In genomic region chr12:13602414-13602813, GRCm38 (mm10) we compare ENCODE assay signal across 9 mouse cellular contexts.
DNase-seq lines count a peak whose midpoint lies in the region; ATAC-seq and TF ChIP-seq lines count a peak whose summit lies in the region.
"Had no signal": no experiment of that assay in that cellular context is flagged by ENCODE, and none has a peak within 500 bp of the region (broad histone marks: within the 10 kb centered on the region; RNA-seq: fewer than 3 reads in every experiment).

No protein-coding gene starts in this region.

- H3K4me1 ChIP-seq in kidney, postnatal 0 days (replicated peaks; ENCODE audit: insufficient read depth, low read length): no peaks in the 10 kb centered on the region; the same call in 1 of the 2 replicates
- H3K4me1 ChIP-seq in ES-E14 (ENCODE audit: control insufficient read depth in 2 of 2, insufficient read depth in 2 of 2, low read length in 2 of 2, poor library complexity in 1 of 2): no peaks in the 10 kb centered on the region
- H3K4me1 ChIP-seq in limb, embryonic 14.5 days (ENCODE audit: control insufficient read depth, insufficient read depth, low read length): peaks cover 9% of the 10 kb centered on the region
- H3K4me1 ChIP-seq: megakaryocyte, embryonic 14.5 days had no signal

- no peak overlapping the region for H3K4me2 ChIP-seq in kidney, postnatal 0 days (ENCODE audit: low read length)
- no peak overlapping the region for H3K4me2 ChIP-seq in limb, embryonic 14.5 days (replicated peaks; ENCODE audit: low read depth, low read length, severe bottlenecking)

- peak; percentile 65 for TF ChIP-seq CTCF in kidney, postnatal 0 days (IDR thresholded peaks at IDR 0.05; ENCODE audit: low read depth)
- peak; percentile 53; the same call in 1 of the 2 replicates for TF ChIP-seq CTCF in brain, embryonic 14.5 days (IDR thresholded peaks at IDR 0.05; ENCODE audit: borderline replicate concordance, extremely low read depth, insufficient read depth, insufficient read length)

- peak; percentile 53 for DNase-seq in kidney, postnatal 0 days (ENCODE audit: low spot score)
- DNase-seq in kidney, adult 11 months: no peak
- peak; percentile 20 for DNase-seq in ES-E14 (ENCODE audit: low read depth, low spot score)
- DNase-seq in brain, embryonic 14.5 days (ENCODE audit: low read depth): peak; percentile 71
- DNase-seq in limb, embryonic 14.5 days (ENCODE audit: low spot score): peak; percentile 55
- no peak for DNase-seq in ovary, postnatal 14 days (ENCODE audit: low spot score)
- no peak for DNase-seq in spleen, adult 12 weeks (ENCODE audit: low spot score)
- DNase-seq in thymus, postnatal 10 days (ENCODE audit: low spot score in 2 of 2): no peak

- no peaks in the 10 kb centered on the region for H3K9me3 ChIP-seq in kidney, postnatal 0 days (replicated peaks; ENCODE audit: low read length)
- H3K9me3 ChIP-seq in ES-E14 (ENCODE audit: control insufficient read depth, insufficient read depth, low read depth, low read length): no peaks in the 10 kb centered on the region
- no peaks in the 10 kb centered on the region for H3K9me3 ChIP-seq in limb, embryonic 14.5 days (ENCODE audit: control insufficient read depth, low read length)

- in situ Hi-C loops in ES-E14 (cut with MboI; ENCODE audit: low sequenced_read_pairs in 2 of 2, unreplicated experiment in 2 of 2): no loop called here

- H3K27me3 ChIP-seq in kidney, postnatal 0 days (ENCODE audit: insufficient read depth, low read length): no peaks in the 10 kb centered on the region
- no peaks in the 10 kb centered on the region for H3K27me3 ChIP-seq in limb, embryonic 14.5 days (ENCODE audit: control insufficient read depth, insufficient read depth, low read length)
- H3K27me3 ChIP-seq: megakaryocyte, embryonic 14.5 days had no signal

- H3K4me3 ChIP-seq in kidney, postnatal 0 days (replicated peaks; ENCODE audit: low read depth, low read length): no peak overlapping the region
- H3K4me3 ChIP-seq in ES-E14 (ENCODE audit: insufficient read depth in 1 of 2, low read depth in 1 of 2, low read length in 2 of 2, poor library complexity in 1 of 2, severe bottlenecking in 1 of 2): no peak overlapping the region
- H3K4me3 ChIP-seq in limb, embryonic 14.5 days (replicated peaks; ENCODE audit: low read length): no peak overlapping the region
- H3K4me3 ChIP-seq: megakaryocyte, embryonic 14.5 days had no signal

- H3K36me3 ChIP-seq in kidney, postnatal 0 days (ENCODE audit: insufficient read depth, low read length): no peaks in the 10 kb centered on the region
- no peaks in the 10 kb centered on the region for H3K36me3 ChIP-seq in ES-E14 (ENCODE audit: control insufficient read depth, insufficient read depth, low read length, poor library complexity, severe bottlenecking)
- H3K36me3 ChIP-seq in limb, embryonic 14.5 days (ENCODE audit: control insufficient read depth, insufficient read depth, low read length): no peaks in the 10 kb centered on the region

- TF ChIP-seq POLR2A in brain, embryonic 14.5 days (IDR thresholded peaks at IDR 0.05; ENCODE audit: borderline replicate concordance, extremely low read depth, insufficient read depth, insufficient read length, poor library complexity, severe bottlenecking): no peak
- TF ChIP-seq POLR2A in limb, embryonic 14.5 days (IDR thresholded peaks at IDR 0.05; ENCODE audit: borderline replicate concordance, extremely low read depth, insufficient read depth, insufficient read length): no peak

- H3K27ac ChIP-seq in kidney, postnatal 0 days: no peak overlapping the region
- no peak overlapping the region for H3K27ac ChIP-seq in ES-E14 (ENCODE audit: insufficient read depth, low read depth, low read length, poor library complexity, severe bottlenecking)
- no peak overlapping the region for H3K27ac ChIP-seq in limb, embryonic 14.5 days (replicated peaks; ENCODE audit: low read depth, low read length)

- no peak overlapping the region for H3K9ac ChIP-seq in kidney, postnatal 0 days (ENCODE audit: low read depth, low read length)
- H3K9ac ChIP-seq in ES-E14 (ENCODE audit: insufficient read depth, low read depth, low read length, poor library complexity, severe bottlenecking): no peak overlapping the region
- no peak overlapping the region for H3K9ac ChIP-seq in limb, embryonic 14.5 days (ENCODE audit: low read depth, low read length, severe bottlenecking)

- ATAC-seq in kidney, postnatal 0 days (replicated peaks; ENCODE audit: low FRiP score, low read depth): no peak
- no peak for ATAC-seq in limb, embryonic 14.5 days (ENCODE audit: low FRiP score, low read depth)

TF ChIP-seq in ES-E14, 5 proteins besides CTCF, POLR2A, EP300 and RAD21:
- TF ChIP-seq HCFC1 (IDR thresholded peaks at IDR 0.05; ENCODE audit: borderline replicate concordance, insufficient read depth, low read length) (no peak), ZC3H11A (IDR thresholded peaks at IDR 0.05; ENCODE audit: borderline replicate concordance, low read depth, low read length) (0 out of 2 replicates have a peak, but pooled peaks have one; percentile 15), CHD2 (IDR thresholded peaks at IDR 0.05; ENCODE audit: low read depth, low read length) (no peak)
TF ChIP-seq in ES-E14: peak in this region for 1.

Comparison
In these comparisons a context has a peak if more than half of its experiments do, and no peak if none do; other contexts are left out.
1. DNase-seq: peak in kidney, postnatal 0 days (single experiment), ES-E14 (single experiment), brain, embryonic 14.5 days (single experiment) and limb, embryonic 14.5 days (single experiment); none in kidney, adult 11 months (single experiment), ovary, postnatal 14 days (single experiment), spleen, adult 12 weeks (single experiment) and thymus, postnatal 10 days (0 of 2).